Mouse (Mus musculus): ENCODE measurements around the gene A130010J15Rik. TPM values are rescaled to one million over a fixed set of nuclear protein-coding genes. Genes with fewer than 3 reads are reported as not detected.

Gene A130010J15Rik
- total RNA-seq, 2 experiments from 2014 or later = 3.4 to 3.5 TPM

GRCm38 (mm10) chr1:193189771-193190170 is 21.9 kb downstream of the A130010J15Rik start:
- Histone ChIP-seq H3K27ac (peak overlapping the region; percentile 69), H3K4me3 (no peak overlapping the region)
- DNase-seq (ENCODE audit: extremely low spot score in 1 of 2, low spot score in 2 of 2) = no peak
- intact Hi-C loops (cut with DNase I) = no loop called here
- TF ChIP-seq CTCF (IDR thresholded peaks at IDR 0.05) = no peak

- no peak for DNase-seq (ENCODE audit: extremely low spot score in 1 of 2, low spot score in 2 of 2)
- Histone ChIP-seq H3K27ac (no peak overlapping the region), H3K4me3 (no peak overlapping the region)
- no peak for TF ChIP-seq CTCF (IDR thresholded peaks at IDR 0.05)
- intact Hi-C loops (cut with DNase I) = no loop called here
These were observed 23.9 kb downstream of the A130010J15Rik start for GRCm38 (mm10) chr1:193191675-193192283.

- no peak for DNase-seq (ENCODE audit: extremely low spot score in 1 of 2, low spot score in 2 of 2)
- TF ChIP-seq CTCF (IDR thresholded peaks at IDR 0.05) = no peak
- intact Hi-C loops (cut with DNase I) = no loop called here
- Histone ChIP-seq H3K4me3 (no peak overlapping the region), H3K27ac (no peak overlapping the region)
These were observed 26.7 kb downstream of the A130010J15Rik start for GRCm38 (mm10) chr1:193194416-193195140.

GRCm38 (mm10) chr1:193195169-193195810 is 27.4 kb downstream of the A130010J15Rik start:
- Histone ChIP-seq H3K4me3 (no peak overlapping the region), H3K27ac (no peak overlapping the region)
- DNase-seq (ENCODE audit: extremely low spot score in 1 of 2, low spot score in 2 of 2) = no peak
- intact Hi-C loops (cut with DNase I) = no loop called here
- TF ChIP-seq CTCF (IDR thresholded peaks at IDR 0.05) = no peak

DNA sequence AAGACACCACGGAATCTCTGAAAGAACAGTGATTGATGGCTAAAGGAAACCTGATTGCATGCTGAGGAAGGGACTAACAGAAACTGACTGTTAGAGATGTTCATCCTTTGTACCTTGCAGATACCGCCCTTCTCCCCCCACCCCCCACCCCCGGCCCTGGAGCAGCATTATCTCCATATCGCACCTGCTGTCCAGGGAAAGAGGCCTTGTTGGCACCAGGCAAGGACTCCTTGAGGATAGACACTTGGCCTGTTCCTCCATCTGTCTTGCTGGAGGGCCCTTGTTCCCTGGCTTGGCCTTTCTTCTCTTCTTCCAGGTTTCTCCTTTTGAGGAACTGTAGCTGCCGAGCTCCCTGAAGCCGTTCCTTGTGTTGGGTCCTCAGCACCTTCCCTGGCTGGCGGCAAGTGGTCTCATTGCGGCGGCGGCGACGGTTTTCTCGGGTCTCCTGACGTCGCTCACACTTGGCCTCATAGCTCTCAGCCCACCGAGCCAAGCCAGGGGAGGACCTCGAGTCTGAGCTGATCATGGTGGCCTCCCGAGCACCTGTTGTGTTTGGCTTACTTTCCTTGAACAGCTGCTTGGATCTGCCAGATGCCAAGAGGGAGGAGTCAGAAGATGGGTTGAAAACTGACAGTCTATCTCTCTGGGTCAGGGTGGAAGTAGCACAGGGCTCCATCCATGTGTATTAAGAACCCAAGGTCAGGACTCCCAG is 29.8 kb downstream of the A130010J15Rik start:
- Histone ChIP-seq H3K4me3 (no peak overlapping the region), H3K27ac (no peak overlapping the region)
- intact Hi-C loops (cut with DNase I) = no loop called here
- no peak for DNase-seq (ENCODE audit: extremely low spot score in 1 of 2, low spot score in 2 of 2)
- no peak for TF ChIP-seq CTCF (IDR thresholded peaks at IDR 0.05)

DNA sequence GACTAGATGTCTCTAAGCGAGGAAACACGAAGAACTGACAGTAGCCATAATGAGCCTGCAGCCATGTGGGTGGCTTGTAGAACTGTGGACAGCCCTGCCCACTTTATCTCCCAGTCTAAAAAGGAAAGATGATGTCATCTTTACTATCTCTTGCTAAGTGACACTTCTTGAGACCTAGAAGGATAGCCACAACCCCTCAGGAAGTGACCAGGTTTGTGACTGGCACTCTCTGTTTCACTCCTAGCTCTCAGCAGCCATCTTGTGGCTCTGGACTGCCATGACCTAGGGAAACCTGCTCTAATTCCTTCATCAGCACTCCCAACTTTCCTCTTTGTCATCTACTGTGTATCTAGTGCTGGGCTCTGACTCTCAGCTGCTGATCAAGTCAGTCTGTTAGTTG is 30.5 kb downstream of the A130010J15Rik start:
- no peak for DNase-seq (ENCODE audit: extremely low spot score in 1 of 2, low spot score in 2 of 2)
- intact Hi-C loops (cut with DNase I) = no loop called here
- H3K27ac ChIP-seq = no peak overlapping the region
- TF ChIP-seq CTCF (IDR thresholded peaks at IDR 0.05) = peak; percentile 16
- H3K4me3 ChIP-seq = no peak overlapping the region

- no peak overlapping the region for H3K27ac ChIP-seq
- no peak for DNase-seq (ENCODE audit: extremely low spot score in 1 of 2, low spot score in 2 of 2)
- TF ChIP-seq CTCF (IDR thresholded peaks at IDR 0.05) = no peak
- no peak overlapping the region for H3K4me3 ChIP-seq
- intact Hi-C loops (cut with DNase I) = no loop called here
These were observed 33.0 kb downstream of the A130010J15Rik start for GRCm38 (mm10) chr1:193200640-193201382.

- no peak within 1 kb of the TSS for H3K27ac ChIP-seq
- no peak within 1 kb of the TSS for H3K4me3 ChIP-seq
- intact Hi-C loops (cut with DNase I) = no loop called here
- DNase-seq (ENCODE audit: extremely low spot score in 1 of 2, low spot score in 2 of 2) = no peak
- no peak for TF ChIP-seq CTCF (IDR thresholded peaks at IDR 0.05)
These were observed 33.5 kb downstream of the A130010J15Rik start, which contains the start of gene Traf3ip3 for GRCm38 (mm10) chr1:193201383-193201778. TSS of gene Traf3ip3 (minus strand) at chr1:193201703.

DNA sequence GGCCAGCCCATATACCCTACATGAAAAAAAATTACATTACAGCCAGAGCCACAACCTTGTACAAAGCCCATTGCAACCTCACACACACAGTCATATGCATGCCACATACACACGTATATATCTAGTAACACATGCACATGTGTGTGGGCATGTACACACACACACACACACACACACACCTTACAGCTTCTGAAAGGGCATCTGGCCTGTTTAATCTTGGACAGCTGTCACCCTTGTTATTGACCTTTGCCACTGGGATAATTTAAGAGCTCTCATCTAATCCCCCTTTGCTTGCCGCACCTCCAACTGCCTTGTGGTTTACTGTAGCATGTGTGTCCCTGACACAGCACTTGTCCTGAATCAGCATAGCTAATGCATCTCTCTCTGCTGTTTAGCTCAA is 36.0 kb downstream of the A130010J15Rik start:
- intact Hi-C loops (cut with DNase I) = no loop called here
- DNase-seq (ENCODE audit: extremely low spot score in 1 of 2, low spot score in 2 of 2) = no peak
- Histone ChIP-seq H3K27ac (no peak overlapping the region), H3K4me3 (no peak overlapping the region)
- no peak for TF ChIP-seq CTCF (IDR thresholded peaks at IDR 0.05)

- H3K27ac ChIP-seq = no peak overlapping the region
- no peak for DNase-seq (ENCODE audit: extremely low spot score in 1 of 2, low spot score in 2 of 2)
- no peak for TF ChIP-seq CTCF (IDR thresholded peaks at IDR 0.05)
- intact Hi-C loops (cut with DNase I) = no loop called here
- no peak overlapping the region for H3K4me3 ChIP-seq
These were observed 37.6 kb downstream of the A130010J15Rik start for GRCm38 (mm10) chr1:193205431-193205830.

- DNase-seq (ENCODE audit: extremely low spot score in 1 of 2, low spot score in 2 of 2) = no peak
- TF ChIP-seq CTCF (IDR thresholded peaks at IDR 0.05) = no peak
- Histone ChIP-seq H3K27ac (no peak within 1 kb of the TSS), H3K4me3 (no peak within 1 kb of the TSS)
- intact Hi-C loops (cut with DNase I) = no loop called here
These were observed 39.7 kb downstream of the A130010J15Rik start, which contains the start of gene Lamb3 for GRCm38 (mm10) chr1:193207503-193207902. TSS of gene Lamb3 (plus strand) at chr1:193207699.

Data from left cerebral cortex, adult 2 months (tissue).